Mouse (Mus musculus) myocyte (in vitro differentiated cells): Measurements from ENCODE around the gene 6030408B16Rik.

Source experiments
- MYOD1 ChIP-seq, 3 experiments: IDR thresholded peaks; one replicate each; pipeline ENCODE4 v1.6.1; 2011; ENCODE audit warnings: control low read depth in 2 of 3, low read depth in 2 of 3, mild to moderate bottlenecking in 2 of 3, moderate library complexity in 1 of 3; ENCODE audit not compliant: insufficient read length in 2 of 3, control insufficient read depth in 1 of 3
- POLR2A ChIP-seq: IDR thresholded peaks from one replicate; pipeline ENCODE4 v1.6.1; 2011; ENCODE audit warnings: low read depth, mild to moderate bottlenecking, control low read depth, moderate library complexity; ENCODE audit not compliant: insufficient read length

- no peak for TF ChIP-seq POLR2A
- no peak for TF ChIP-seq MYOD1 (IDR thresholded peaks at IDR 0.05; ENCODE audit: control insufficient read depth in 1 of 3, insufficient read length in 2 of 3, low read depth in 2 of 3)
Observed at GRCm38 (mm10) chr15:101256463-101257206, 36.4 kb upstream of the 6030408B16Rik start.
